Mouse (Mus musculus) intestine, embryonic 15.5 days (tissue): ENCODE measurements at regions not wholly inside any gene's neighbourhood (a gene's known extent, or its start where the extent isn't known, plus 50 kb on each side); places are given as distances from the start of the nearest gene placed in this dataset.

ENCODE experiments used
- ATAC-seq: fragments of 200-750 bp; cut with Nextera tagmentation; 2 replicates; pipeline ENCODE4 v1.8.0; 2017; ENCODE audit warnings: moderate TSS enrichment, moderate library complexity
- H3K27ac ChIP-seq: fragments of 300-500 bp; sonication (generic); 2 replicates; pipeline ENCODE4 v1.5.1; 2015; ENCODE audit warnings: mild to moderate bottlenecking, inconsistent platforms
- H3K27me3 ChIP-seq: fragments of 300-500 bp; sonication (generic); replicated peaks from 2 replicates; pipeline ENCODE4 v1.6.1; 2015; ENCODE audit warnings: inconsistent platforms
- H3K36me3 ChIP-seq: fragments of 300-500 bp; sonication (generic); 2 replicates; pipeline ENCODE4 v1.6.1; 2015; ENCODE audit warnings: inconsistent platforms
- H3K4me1 ChIP-seq: fragments of 300-500 bp; sonication (generic); replicated peaks from 2 replicates; pipeline ENCODE4 v1.6.1; 2015; ENCODE audit warnings: inconsistent platforms
- H3K4me2 ChIP-seq: fragments of 300-500 bp; sonication (generic); replicated peaks from 2 replicates; pipeline ENCODE4 v1.6.1; 2015; ENCODE audit warnings: mild to moderate bottlenecking, inconsistent platforms
- H3K4me3 ChIP-seq: fragments of 300-500 bp; sonication (generic); replicated peaks from 2 replicates; pipeline ENCODE4 v1.5.1; 2015; ENCODE audit warnings: inconsistent platforms
- H3K9ac ChIP-seq: fragments of 300-500 bp; sonication (generic); 2 replicates; pipeline ENCODE4 v1.6.1; 2015; ENCODE audit warnings: inconsistent platforms
- H3K9me3 ChIP-seq: fragments of 300-500 bp; sonication (generic); 2 replicates; pipeline ENCODE4 v1.6.1; 2016; ENCODE audit warnings: inconsistent platforms
- WGBS: fragments of 180-500 bp; shearing (Covaris S2); methylation state at CpG from one replicate; pipeline ENCODE4 v1.1.7; 2015; 5-methylcytosine and 5-hydroxymethylcytosine counted together

GRCm38 (mm10) chr1:35814207-35814606 is 254.0 kb upstream of the Hs6st1 start:
- Histone ChIP-seq H3K27me3 (no peaks in the 10 kb centered on the region), H3K4me1 (no peaks in the 10 kb centered on the region), H3K9me3 (no peaks in the 10 kb centered on the region), H3K9ac (no peak overlapping the region), H3K4me3 (no peak overlapping the region), H3K36me3 (no peaks in the 10 kb centered on the region), H3K27ac (no peak overlapping the region), H3K4me2 (no peak overlapping the region)
- ATAC-seq, result no peak
- 75% methylated on average over 9 of the region's 9 CpGs for WGBS

DNA sequence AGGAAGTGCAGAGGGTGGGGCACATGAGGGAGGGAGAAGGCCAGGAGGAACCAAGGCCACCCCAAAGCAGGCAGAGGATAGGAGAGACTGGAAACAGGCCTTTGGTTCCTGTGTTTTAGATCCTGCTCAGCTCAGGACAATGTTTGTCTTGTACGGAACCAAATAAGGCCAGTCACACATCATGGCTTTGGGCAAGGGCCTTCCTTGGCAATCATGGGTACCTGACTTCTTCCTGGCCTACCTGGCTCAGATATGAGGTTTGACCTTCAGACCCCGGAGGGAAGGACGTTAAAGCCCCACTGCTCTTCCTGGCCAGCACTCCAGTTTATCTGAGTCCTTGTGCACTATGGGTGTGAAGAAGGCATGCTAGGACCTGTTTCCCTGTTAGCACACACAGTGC is 253.4 kb upstream of the Hs6st1 start:
- ATAC-seq, result no peak
- no peaks in the 10 kb centered on the region for H3K27me3 ChIP-seq
- no peak overlapping the region for H3K9ac ChIP-seq
- H3K4me3 ChIP-seq, result no peak overlapping the region
- WGBS, result 74% methylated on average over 3 of the region's 3 CpGs
- no peaks in the 10 kb centered on the region for H3K4me1 ChIP-seq
- no peak overlapping the region for H3K4me2 ChIP-seq
- H3K36me3 ChIP-seq, result no peaks in the 10 kb centered on the region
- H3K27ac ChIP-seq, result no peak overlapping the region
- no peaks in the 10 kb centered on the region for H3K9me3 ChIP-seq

DNA sequence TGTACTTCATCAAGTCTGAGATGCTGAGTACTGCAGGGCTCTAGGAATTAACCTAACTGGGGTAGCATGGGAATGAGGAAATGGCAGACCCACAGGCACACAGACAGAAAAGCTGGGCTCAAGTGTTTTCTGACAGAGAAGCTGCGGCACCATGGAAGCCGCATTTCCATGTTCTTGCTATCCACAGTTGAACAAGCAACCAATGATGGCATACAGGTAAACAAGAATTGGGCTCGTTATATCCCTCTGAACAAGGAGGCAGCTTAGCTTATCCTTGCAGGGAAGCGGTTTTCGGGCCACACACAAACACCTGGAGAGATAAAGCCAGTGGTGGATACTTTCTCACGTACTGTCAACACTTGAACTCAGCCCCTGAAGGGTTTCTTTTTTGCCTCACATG is 246.4 kb upstream of the Hs6st1 start:
- no peak overlapping the region for H3K9ac ChIP-seq
- no peaks in the 10 kb centered on the region for H3K36me3 ChIP-seq
- H3K4me1 ChIP-seq, result no peaks in the 10 kb centered on the region
- 91% methylated on average over 6 of the region's 6 CpGs for WGBS
- no peak overlapping the region for H3K4me3 ChIP-seq
- no peaks in the 10 kb centered on the region for H3K9me3 ChIP-seq
- no peaks in the 10 kb centered on the region for H3K27me3 ChIP-seq
- H3K27ac ChIP-seq, result no peak overlapping the region
- no peak overlapping the region for H3K4me2 ChIP-seq
- no peak for ATAC-seq

- no peak overlapping the region for H3K9ac ChIP-seq
- H3K4me3 ChIP-seq, result no peak overlapping the region
- 49% methylated on average over 19 of the region's 19 CpGs for WGBS
- no peaks in the 10 kb centered on the region for H3K9me3 ChIP-seq
- ATAC-seq, result no peak
- H3K36me3 ChIP-seq, result no peaks in the 10 kb centered on the region
- H3K4me1 ChIP-seq, result no peaks in the 10 kb centered on the region
- H3K4me2 ChIP-seq, result no peak overlapping the region
- H3K27ac ChIP-seq, result no peak overlapping the region
- no peaks in the 10 kb centered on the region for H3K27me3 ChIP-seq
These were observed 245.6 kb upstream of the Hs6st1 start for GRCm38 (mm10) chr1:35822376-35823202.

DNA sequence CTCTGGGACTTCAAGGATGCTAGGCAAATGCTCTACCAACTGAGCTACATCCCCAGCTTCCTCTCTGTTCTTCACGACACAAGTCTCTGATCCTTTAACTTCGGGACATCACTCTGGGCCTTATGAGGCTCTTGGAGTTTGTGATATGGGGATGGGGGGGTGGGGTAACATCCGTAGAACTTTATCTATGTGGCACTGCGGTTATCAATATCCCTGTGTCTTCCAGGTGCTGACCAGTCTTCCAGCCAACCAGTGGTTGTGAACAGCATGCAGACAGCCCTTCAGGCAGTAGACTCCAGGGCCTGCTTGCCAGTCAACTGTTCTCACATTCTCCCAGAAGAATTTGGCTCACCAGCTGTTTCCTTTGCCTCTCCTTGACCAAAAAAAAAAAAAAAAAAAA is 244.7 kb upstream of the Hs6st1 start:
- Histone ChIP-seq H3K9ac (no peak overlapping the region), H3K4me3 (no peak overlapping the region), H3K27ac (no peak overlapping the region), H3K4me2 (no peak overlapping the region), H3K27me3 (no peaks in the 10 kb centered on the region), H3K4me1 (no peaks in the 10 kb centered on the region), H3K9me3 (no peaks in the 10 kb centered on the region), H3K36me3 (no peaks in the 10 kb centered on the region)
- no peak for ATAC-seq
- WGBS, result 88% methylated on average over 4 of the region's 4 CpGs

GRCm38 (mm10) chr1:35823981-35824880 is 244.0 kb upstream of the Hs6st1 start:
- no peak overlapping the region for H3K9ac ChIP-seq
- no peaks in the 10 kb centered on the region for H3K4me1 ChIP-seq
- no peak overlapping the region for H3K4me3 ChIP-seq
- H3K27ac ChIP-seq, result no peak overlapping the region
- no peaks in the 10 kb centered on the region for H3K36me3 ChIP-seq
- H3K27me3 ChIP-seq, result no peaks in the 10 kb centered on the region
- 49% methylated on average over 24 of the region's 24 CpGs for WGBS
- no peak for ATAC-seq
- H3K4me2 ChIP-seq, result no peak overlapping the region
- H3K9me3 ChIP-seq, result no peaks in the 10 kb centered on the region

GRCm38 (mm10) chr1:35825531-35825966 is 242.7 kb upstream of the Hs6st1 start:
- Histone ChIP-seq H3K27me3 (no peaks in the 10 kb centered on the region), H3K36me3 (no peaks in the 10 kb centered on the region), H3K4me2 (no peak overlapping the region), H3K4me3 (no peak overlapping the region), H3K9ac (no peak overlapping the region), H3K27ac (no peak overlapping the region), H3K9me3 (no peaks in the 10 kb centered on the region), H3K4me1 (no peaks in the 10 kb centered on the region)
- WGBS, result 70% methylated on average over 10 of the region's 10 CpGs
- no peak for ATAC-seq

DNA sequence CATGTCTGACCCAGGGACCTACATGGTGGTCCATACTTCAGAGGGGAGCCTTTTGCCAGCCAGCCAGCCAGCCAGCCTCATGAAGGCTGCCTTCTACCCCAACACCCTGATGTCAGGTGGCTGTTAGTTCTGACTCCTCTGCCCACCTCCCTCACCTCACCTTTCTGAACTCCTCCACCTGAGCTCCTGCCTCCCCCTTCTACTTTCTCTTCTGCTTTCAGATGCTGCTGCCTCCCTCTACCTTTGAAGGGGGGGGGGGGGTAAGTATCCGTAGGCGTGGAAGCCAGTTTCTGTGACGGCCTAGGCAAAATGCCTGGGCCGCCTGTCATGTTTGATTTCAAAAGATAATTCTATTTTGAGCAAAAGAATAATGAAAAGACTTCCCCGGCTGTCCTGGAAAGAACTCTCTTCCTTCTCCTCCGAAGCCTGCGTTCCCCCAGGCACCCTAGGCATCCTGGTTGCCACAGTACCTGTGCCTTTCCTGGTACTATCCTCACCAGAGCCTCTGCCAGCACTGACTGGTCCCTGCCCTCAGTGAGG is 241.6 kb upstream of the Hs6st1 start:
- 80% methylated on average over 7 of the region's 7 CpGs for WGBS
- Histone ChIP-seq H3K9me3 (no peaks in the 10 kb centered on the region), H3K4me2 (no peak overlapping the region), H3K27me3 (no peaks in the 10 kb centered on the region), H3K36me3 (no peaks in the 10 kb centered on the region), H3K9ac (no peak overlapping the region), H3K27ac (no peak overlapping the region), H3K4me1 (no peaks in the 10 kb centered on the region), H3K4me3 (no peak overlapping the region)
- no peak for ATAC-seq

DNA sequence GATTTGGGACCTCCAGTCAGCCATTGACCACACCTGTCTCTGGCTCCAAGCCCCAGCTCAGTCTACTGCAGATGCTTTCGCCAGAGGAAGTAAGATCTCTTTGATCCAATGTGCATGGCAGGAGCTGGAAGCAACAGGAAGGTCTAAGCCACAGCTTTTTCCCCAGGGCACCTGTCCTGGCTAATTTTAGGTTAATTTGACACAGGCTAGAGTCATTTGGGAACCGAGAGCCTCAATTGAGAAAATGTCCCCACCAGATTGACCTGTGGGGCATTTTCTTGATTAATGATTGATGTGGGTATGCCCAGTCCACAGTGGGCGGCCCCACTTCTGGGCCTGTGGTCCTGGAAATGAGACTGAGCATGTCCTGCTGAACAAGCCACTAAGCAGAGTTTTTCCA is 240.7 kb upstream of the Hs6st1 start:
- WGBS, result 71% methylated on average over 3 of the region's 3 CpGs

GRCm38 (mm10) chr1:35834180-35834579 is 234.0 kb upstream of the Hs6st1 start:
- Histone ChIP-seq H3K4me2 (no peak overlapping the region), H3K27ac (no peak overlapping the region), H3K9ac (no peak overlapping the region), H3K4me3 (no peak overlapping the region), H3K9me3 (no peaks in the 10 kb centered on the region), H3K4me1 (no peaks in the 10 kb centered on the region), H3K36me3 (no peaks in the 10 kb centered on the region), H3K27me3 (no peaks in the 10 kb centered on the region)
- WGBS, result 85% methylated on average over 7 of the region's 7 CpGs
- ATAC-seq, result no peak

More for the DNA sequence above, 240.7 kb upstream of the Hs6st1 start:
- ATAC-seq, result no peak
- H3K27me3 ChIP-seq, result no peaks in the 10 kb centered on the region
- no peaks in the 10 kb centered on the region for H3K4me1 ChIP-seq
- no peak overlapping the region for H3K4me3 ChIP-seq
- no peaks in the 10 kb centered on the region for H3K9me3 ChIP-seq
- H3K9ac ChIP-seq, result no peak overlapping the region
- H3K36me3 ChIP-seq, result no peaks in the 10 kb centered on the region
- no peak overlapping the region for H3K4me2 ChIP-seq
- no peak overlapping the region for H3K27ac ChIP-seq

- WGBS, result 65% methylated on average over 5 of the region's 5 CpGs
- Histone ChIP-seq H3K9ac (no peak overlapping the region), H3K4me1 (no peaks in the 10 kb centered on the region), H3K9me3 (no peaks in the 10 kb centered on the region), H3K36me3 (no peaks in the 10 kb centered on the region), H3K4me2 (no peak overlapping the region), H3K27ac (no peak overlapping the region), H3K27me3 (no peaks in the 10 kb centered on the region), H3K4me3 (no peak overlapping the region)
- ATAC-seq, result no peak
These were observed 231.6 kb upstream of the Hs6st1 start for GRCm38 (mm10) chr1:35836552-35836951.

DNA sequence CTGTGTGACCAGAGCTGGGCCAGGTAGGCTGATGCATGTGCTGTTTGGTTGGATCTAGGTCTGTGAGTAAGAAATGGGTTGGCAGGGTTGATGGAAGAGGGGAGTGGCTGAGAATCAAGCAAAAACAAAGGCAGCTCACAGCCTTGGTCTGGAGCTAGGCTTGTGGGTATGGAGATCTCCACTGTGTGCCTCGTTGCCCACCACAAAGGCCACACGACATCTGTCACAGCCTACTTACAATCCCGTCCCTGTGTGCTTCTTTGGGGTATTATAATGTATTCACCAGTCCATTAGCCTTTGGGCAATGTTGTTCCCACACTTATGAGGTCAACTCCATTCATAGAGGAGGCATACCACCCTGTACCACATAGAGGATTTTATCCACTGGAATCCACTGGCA is 229.6 kb upstream of the Hs6st1 start:
- no peaks in the 10 kb centered on the region for H3K36me3 ChIP-seq
- H3K27ac ChIP-seq, result no peak overlapping the region
- H3K9me3 ChIP-seq, result no peaks in the 10 kb centered on the region
- H3K27me3 ChIP-seq, result no peaks in the 10 kb centered on the region
- 88% methylated on average over 3 of the region's 3 CpGs for WGBS
- H3K4me3 ChIP-seq, result no peak overlapping the region
- H3K9ac ChIP-seq, result no peak overlapping the region
- ATAC-seq, result no peak
- H3K4me2 ChIP-seq, result no peak overlapping the region
- no peaks in the 10 kb centered on the region for H3K4me1 ChIP-seq
